Mouse (Mus musculus) testis, adult 2 months (tissue): ENCODE data around the gene Mill1.

Experiments used
- CTCF ChIP-seq: fragments of 200-500 bp; IDR thresholded peaks from 2 replicates; pipeline ENCODE4 v1.5.1; 2012; ENCODE audit warnings: low read depth, mild to moderate bottlenecking, inconsistent platforms, low read length, moderate library complexity; ENCODE audit not compliant: control insufficient read depth, insufficient read depth, insufficient replicate concordance
- POLR2A ChIP-seq: fragments of 200-500 bp; IDR thresholded peaks from 2 replicates; pipeline ENCODE4 v1.6.1; 2012; ENCODE audit warnings: low read depth, mild to moderate bottlenecking, inconsistent platforms, low read length, moderate library complexity; ENCODE audit not compliant: control insufficient read depth

GRCm38 (mm10) chr7:18238561-18238960 lies 6.6 kb upstream of the Mill1 start:
- TF ChIP-seq POLR2A, result no peak
- TF ChIP-seq CTCF, result no peak
